Mouse (Mus musculus) MEL (cell line): ENCODE results near the gene Suclg1. TPM values are rescaled to one million over a fixed set of nuclear protein-coding genes. Genes with fewer than 3 reads are reported as not detected.

Source experiments
- DNase-seq: peaks from one replicate; pipeline ENCODE4 v3.0.0; 2011; ENCODE audit warnings: low read depth, low spot score
- H3K27ac ChIP-seq: 2 replicates; pipeline ENCODE4 v1.5.1; 2012; ENCODE audit warnings: low read depth, mild to moderate bottlenecking, control low read depth, low read length, moderate library complexity; ENCODE audit not compliant: control insufficient read depth
- H3K27me3 ChIP-seq, 2 experiments: fragments of 150-350 bp in 1 of 2; sonication (generic) in 1 of 2; 2 replicates each; pipeline ENCODE4 v1.6.1; 2012; ENCODE audit warnings: low read length in 2 of 2, mild to moderate bottlenecking in 2 of 2, improper control_type of control experiment in 1 of 2, moderate library complexity in 1 of 2; ENCODE audit not compliant: insufficient read depth in 2 of 2, control insufficient read depth in 1 of 2
- H3K36me3 ChIP-seq, 2 experiments: 2 replicates each; pipeline ENCODE4 v1.6.1; 2012 to 2014; ENCODE audit warnings: low read length in 2 of 2, improper control_type of control experiment in 1 of 2, inconsistent platforms in 1 of 2, mild to moderate bottlenecking in 1 of 2; ENCODE audit not compliant: insufficient read depth in 2 of 2, control insufficient read depth in 1 of 2
- H3K4me1 ChIP-seq, 2 experiments: fragments of 150-350 bp in 1 of 2; sonication (generic) in 1 of 2; 2 replicates each; pipeline ENCODE4 v1.6.1; 2012; ENCODE audit warnings: low read length in 2 of 2, improper control_type of control experiment in 1 of 2, mild to moderate bottlenecking in 1 of 2; ENCODE audit not compliant: insufficient read depth in 2 of 2, control insufficient read depth in 1 of 2
- H3K4me3 ChIP-seq, 2 experiments: fragments of 150-350 bp in 1 of 2; sonication (generic) in 1 of 2; 2 replicates each; pipeline ENCODE4 v1.5.1; 2012; ENCODE audit warnings: low read depth in 2 of 2, low read length in 2 of 2, mild to moderate bottlenecking in 2 of 2, moderate library complexity in 2 of 2, control low read depth in 1 of 2, improper control_type of control experiment in 1 of 2; ENCODE audit not compliant: control insufficient read depth in 1 of 2, insufficient read depth in 1 of 2
- H3K79me2 ChIP-seq: 2 replicates; pipeline ENCODE4 v1.6.1; 2012; ENCODE audit warnings: mild to moderate bottlenecking, low read length, moderate library complexity; ENCODE audit not compliant: control insufficient read depth, poor library complexity, insufficient read depth
- H3K9ac ChIP-seq: 2 replicates; pipeline ENCODE4 v1.6.1; 2012; ENCODE audit warnings: low read depth, mild to moderate bottlenecking, control low read depth, low read length, moderate library complexity; ENCODE audit not compliant: control insufficient read depth, poor library complexity, severe bottlenecking
- H3K9me3 ChIP-seq: fragments of 150-350 bp; sonication (generic); replicated peaks from 2 replicates; pipeline ENCODE4 v1.6.1; 2012; ENCODE audit warnings: mild to moderate bottlenecking, low read length, improper control_type of control experiment, moderate library complexity; ENCODE audit not compliant: insufficient read depth
- BHLHE40 ChIP-seq: IDR thresholded peaks from 2 replicates; pipeline ENCODE4 v1.6.1; 2012; ENCODE audit warnings: low read depth, mild to moderate bottlenecking, inconsistent platforms, low read length, improper control_type of control experiment, borderline replicate concordance
- CHD1 ChIP-seq: IDR thresholded peaks from 2 replicates; pipeline ENCODE4 v1.6.1; 2012; ENCODE audit warnings: low read depth, mild to moderate bottlenecking, inconsistent platforms, low read length, improper control_type of control experiment
- ELF1 ChIP-seq: IDR thresholded peaks from 2 replicates; pipeline ENCODE4 v1.6.1; 2014; ENCODE audit warnings: low read depth, mild to moderate bottlenecking, inconsistent platforms, low read length, improper control_type of control experiment, moderate library complexity
- EP300 ChIP-seq, 2 experiments: IDR thresholded peaks; 2 replicates each; pipeline ENCODE4 v1.6.1; 2011; ENCODE audit warnings: improper control_type of control experiment in 2 of 2, low read length in 2 of 2, low read depth in 1 of 2, mild to moderate bottlenecking in 1 of 2
- ETS1 ChIP-seq: IDR thresholded peaks from 2 replicates; pipeline ENCODE4 v1.6.1; 2012; ENCODE audit warnings: low read depth, mild to moderate bottlenecking, inconsistent platforms, low read length, improper control_type of control experiment, moderate library complexity
- GABPA ChIP-seq: IDR thresholded peaks from 2 replicates; pipeline ENCODE4 v1.6.1; 2012; ENCODE audit warnings: low read depth, mild to moderate bottlenecking, inconsistent platforms, low read length, improper control_type of control experiment, moderate library complexity
- MAX ChIP-seq: IDR thresholded peaks from 2 replicates; pipeline ENCODE4 v1.6.1; 2011; ENCODE audit warnings: low read length, improper control_type of control experiment
- MYC ChIP-seq: IDR thresholded peaks from 2 replicates; pipeline ENCODE4 v1.6.1; 2011; ENCODE audit warnings: low read depth, mild to moderate bottlenecking, low read length, improper control_type of control experiment, moderate library complexity
- NRF1 ChIP-seq: IDR thresholded peaks from 2 replicates; pipeline ENCODE4 v1.6.1; 2014; ENCODE audit warnings: low read depth, mild to moderate bottlenecking, inconsistent platforms, low read length, improper control_type of control experiment, moderate library complexity; ENCODE audit not compliant: poor library complexity, insufficient read depth, severe bottlenecking
- POLR2A ChIP-seq, 2 experiments: IDR thresholded peaks; 2 replicates each; pipeline ENCODE4 v1.6.1; 2011 to 2012; ENCODE audit warnings: low read length in 2 of 2, mild to moderate bottlenecking in 2 of 2, control low read depth in 1 of 2, improper control_type of control experiment in 1 of 2, low read depth in 1 of 2, moderate library complexity in 1 of 2; ENCODE audit not compliant: control insufficient read depth in 1 of 2, insufficient read depth in 1 of 2, poor library complexity in 1 of 2
- POLR2AphosphoS2 ChIP-seq: IDR thresholded peaks from 2 replicates; pipeline ENCODE4 v1.6.1; 2011; ENCODE audit warnings: low read length, improper control_type of control experiment
- POLR2AphosphoS5 ChIP-seq: IDR thresholded peaks from 2 replicates; pipeline ENCODE4 v1.6.1; 2012; ENCODE audit warnings: low read depth, borderline replicate concordance, mild to moderate bottlenecking, inconsistent platforms, low read length, moderate library complexity, mixed read lengths
- RAD21 ChIP-seq: IDR thresholded peaks from 2 replicates; pipeline ENCODE4 v1.6.1; 2011; ENCODE audit warnings: mild to moderate bottlenecking, low read depth, low read length, improper control_type of control experiment
- RCOR1 ChIP-seq: IDR thresholded peaks from 2 replicates; pipeline ENCODE4 v1.6.1; 2012; ENCODE audit warnings: low read depth, mild to moderate bottlenecking, inconsistent platforms, low read length, improper control_type of control experiment
- SMC3 ChIP-seq: IDR thresholded peaks from 2 replicates; pipeline ENCODE4 v1.6.1; 2011; ENCODE audit warnings: low read depth, low read length, improper control_type of control experiment
- TAL1 ChIP-seq: IDR thresholded peaks from 2 replicates; pipeline ENCODE4 v1.6.1; 2012; ENCODE audit warnings: mild to moderate bottlenecking, inconsistent platforms, low read length, moderate library complexity, mixed read lengths
- TBP ChIP-seq: IDR thresholded peaks from 2 replicates; pipeline ENCODE4 v1.8.0; 2011; ENCODE audit warnings: low read depth, low read length, improper control_type of control experiment
- USF2 ChIP-seq, 2 experiments: IDR thresholded peaks; 2 replicates each; pipeline ENCODE4 v1.6.1; 2011 to 2012; ENCODE audit warnings: improper control_type of control experiment in 2 of 2, low read length in 2 of 2, borderline replicate concordance in 1 of 2, inconsistent platforms in 1 of 2, low read depth in 1 of 2, mild to moderate bottlenecking in 1 of 2; ENCODE audit not compliant: insufficient read depth in 1 of 2
- ZKSCAN1 ChIP-seq: IDR thresholded peaks from 2 replicates; pipeline ENCODE4 v1.6.1; 2012; ENCODE audit warnings: low read depth, mild to moderate bottlenecking, inconsistent platforms, low read length, improper control_type of control experiment, moderate library complexity
- polyA plus RNA-seq, 2 experiments: library from polyadenylated mRNA; stranded (reverse) in 1 of 2; unstranded in 1 of 2; fragments of >175 nt in 1 of 2; fragments of >200 nt in 1 of 2; gene quantifications; 2 replicates each; pipeline versions ENCODE4 v1.2.1 to v1.2.4; 2012; ENCODE audit warnings: low replicate concordance in 2 of 2, low read depth in 1 of 2; ENCODE audit not compliant: insufficient read length in 2 of 2, insufficient read depth in 1 of 2, missing spikeins in 1 of 2
- total RNA-seq: library from RNA; depleted of rRNA; stranded (reverse); fragments of 300-350 nt; gene quantifications from 2 replicates; pipeline ENCODE4 v1.2.3, GENCODE M21; 2012

Gene Suclg1
- total and polyA plus RNA-seq, 3 experiments = 158 to 207 TPM; not detected in 1

DNA sequence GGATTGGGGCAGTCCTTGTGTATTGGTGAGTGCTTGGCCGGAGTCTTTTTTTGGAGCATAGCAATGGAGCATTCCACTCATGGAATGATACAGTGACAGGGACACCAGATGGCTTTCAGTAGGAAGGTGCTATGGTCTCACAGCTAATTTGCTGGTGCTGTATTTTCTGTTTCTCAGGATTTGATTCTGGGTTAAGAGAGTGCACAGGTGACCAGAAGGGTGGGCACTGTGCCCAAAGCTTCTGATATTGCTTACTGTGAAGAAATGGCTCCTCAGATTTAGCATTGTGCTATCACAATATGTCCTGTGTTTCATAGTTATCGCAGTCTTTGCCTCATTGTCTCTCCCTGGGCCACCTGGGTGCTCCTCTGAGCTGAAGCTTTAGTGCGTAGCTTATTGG lies 21.2 kb downstream of the Suclg1 start:
- Histone ChIP-seq H3K4me3 (no peak overlapping the region), H3K27me3 (no peaks in the 10 kb centered on the region), H3K27ac (no peak overlapping the region), H3K4me1 (no peaks in the 10 kb centered on the region), H3K9ac (no peak overlapping the region), H3K36me3 (peaks cover 0 to 13% of the 10 kb centered on the region in 2 experiments; a peak in 2 of 4 replicates), H3K79me2 (no peaks in the 10 kb centered on the region; the same call in 1 of the 2 replicates), H3K9me3 (no peaks in the 10 kb centered on the region)
- TF ChIP-seq MYC (no peak), CHD1 (no peak), ETS1 (no peak), NRF1 (no peak), TAL1 (no peak), GABPA (no peak), ELF1 (no peak), USF2 (IDR thresholded peaks at IDR 0.05; ENCODE audit: borderline replicate concordance in 1 of 2, insufficient read depth in 1 of 2, low read depth in 1 of 2, low read length in 2 of 2) (no peak), POLR2AphosphoS5 (no peak), MAX (no peak), SMC3 (no peak), RAD21 (no peak), TBP (no peak), RCOR1 (no peak), BHLHE40 (no peak), ZKSCAN1 (no peak), POLR2AphosphoS2 (no peak)
- no peak for DNase-seq

DNA sequence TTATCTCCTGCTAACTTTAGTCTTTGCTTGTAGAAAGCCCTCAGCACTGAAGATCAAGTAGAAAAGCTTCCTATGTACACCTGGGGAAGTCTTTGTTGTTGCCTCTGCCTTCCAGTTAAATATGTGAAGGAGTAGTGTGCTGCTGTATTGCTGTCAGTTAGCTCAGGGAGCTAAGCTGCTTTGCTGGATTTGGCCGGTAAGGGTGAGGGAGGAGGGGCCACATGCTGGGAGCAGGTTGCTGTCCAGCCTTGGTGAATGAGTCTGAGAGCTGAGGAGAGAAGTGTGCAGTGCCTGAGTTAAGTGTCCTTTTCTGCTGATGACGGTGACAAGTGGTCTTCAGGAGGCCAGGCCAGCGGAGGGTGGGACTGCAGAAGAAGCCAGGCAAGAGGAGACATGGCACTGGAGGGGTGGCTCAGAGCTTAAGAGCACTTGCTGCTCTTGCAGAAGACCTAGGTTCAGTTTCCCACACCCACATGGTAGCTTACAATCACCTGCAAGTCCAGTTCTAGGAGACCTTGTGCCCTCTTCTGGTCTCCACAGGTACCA lies 23.4 kb downstream of the Suclg1 start:
- no peaks in the 10 kb centered on the region for H3K4me1 ChIP-seq
- no peaks in the 10 kb centered on the region; the same call in 1 of the 2 replicates for H3K79me2 ChIP-seq
- no peak for TF ChIP-seq EP300 (IDR thresholded peaks at IDR 0.05; ENCODE audit: low read depth in 1 of 2, low read length in 2 of 2)
- no peak for TF ChIP-seq POLR2A (IDR thresholded peaks at IDR 0.05; ENCODE audit: control insufficient read depth in 1 of 2, insufficient read depth in 1 of 2, low read depth in 1 of 2, low read length in 2 of 2, poor library complexity in 1 of 2)
- H3K27me3 ChIP-seq = no peaks in the 10 kb centered on the region
- no peaks in the 10 kb centered on the region for H3K9me3 ChIP-seq
- no peak overlapping the region for H3K9ac ChIP-seq
- peaks cover 0 to 10% of the 10 kb centered on the region in 2 experiments; a peak in 2 of 4 replicates for H3K36me3 ChIP-seq
- no peak for DNase-seq
- H3K27ac ChIP-seq = no peak overlapping the region
- no peak overlapping the region for H3K4me3 ChIP-seq
